Mouse (Mus musculus) G1E (cell line): ENCODE results near the gene Afmid. TPM values are rescaled to one million over a fixed set of nuclear protein-coding genes. Genes with fewer than 3 reads are reported as not detected.

Source experiments
- ATAC-seq: 2 replicates; pipeline ENCODE4 v1.8.0; 2016; ENCODE audit warnings: mild to moderate bottlenecking; ENCODE audit not compliant: insufficient number of reproducible peaks, poor library complexity, low FRiP score, severe bottlenecking; ENCODE audit errors: extremely low read depth
- DNase-seq: peaks from one replicate; pipeline ENCODE4 v3.0.0; 2012; ENCODE audit warnings: low spot score
- H3K27me3 ChIP-seq: 2 replicates; pipeline ENCODE4 v1.6.1; 2012; ENCODE audit warnings: mild to moderate bottlenecking, low read length, inconsistent platforms; ENCODE audit not compliant: insufficient read depth
- H3K36me3 ChIP-seq: replicated peaks from 2 replicates; pipeline ENCODE3; 2012; ENCODE audit warnings: mild to moderate bottlenecking, inconsistent platforms
- H3K4me1 ChIP-seq: 2 replicates; pipeline ENCODE4 v1.6.1; 2012; ENCODE audit warnings: low read depth, low read length, inconsistent platforms, mixed read lengths; ENCODE audit not compliant: insufficient read depth
- H3K4me3 ChIP-seq: 2 replicates; pipeline ENCODE4 v1.5.1; 2012; ENCODE audit warnings: low read depth, mild to moderate bottlenecking, inconsistent platforms, low read length, moderate library complexity, mixed read lengths
- H3K9me3 ChIP-seq: replicated peaks from 2 replicates; pipeline ENCODE4 v1.6.1; 2012; ENCODE audit warnings: inconsistent platforms
- CTCF ChIP-seq: IDR thresholded peaks from 2 replicates; pipeline ENCODE4 v1.5.1; 2012; ENCODE audit warnings: low read depth, low read length, inconsistent platforms, mixed read lengths
- GATA1 ChIP-seq: IDR thresholded peaks from 2 replicates; pipeline ENCODE4 v1.6.1; 2012; ENCODE audit warnings: borderline replicate concordance, low read length, inconsistent platforms, mixed read lengths
- GATA2 ChIP-seq: IDR thresholded peaks from 2 replicates; pipeline ENCODE4 v1.6.1; 2012; ENCODE audit warnings: low read depth, low read length, inconsistent platforms, borderline replicate concordance
- POLR2AphosphoS5 ChIP-seq: IDR thresholded peaks from 2 replicates; pipeline ENCODE4 v1.6.1; 2012; ENCODE audit warnings: low read depth, low read length, inconsistent platforms; ENCODE audit not compliant: insufficient replicate concordance
- TAL1 ChIP-seq: conservative IDR thresholded peaks from 2 replicates; pipeline ENCODE4 v1.6.1; 2012; ENCODE audit warnings: low read depth, low read length, inconsistent platforms, mixed read lengths
- polyA plus RNA-seq: library from polyadenylated mRNA; stranded (reverse); fragments of >175 nt; gene quantifications from 2 replicates; pipeline ENCODE4 v1.2.3, GENCODE M21; 2012
- total RNA-seq, 2 experiments: library from RNA; stranded (forward) in 1 of 2; stranded (reverse) in 1 of 2; fragments of 200-1000 nt in 1 of 2; fragments of >200 nt in 1 of 2; fragmentation: Nextera tagmentation in 1 of 2; gene quantifications; 2 replicates each; pipeline ENCODE4 v1.2.3; 2014 to 2017

The Afmid gene
- total and polyA plus RNA-seq, 3 experiments, result 3.7 to 23.0 (median 6.9) TPM

DNA sequence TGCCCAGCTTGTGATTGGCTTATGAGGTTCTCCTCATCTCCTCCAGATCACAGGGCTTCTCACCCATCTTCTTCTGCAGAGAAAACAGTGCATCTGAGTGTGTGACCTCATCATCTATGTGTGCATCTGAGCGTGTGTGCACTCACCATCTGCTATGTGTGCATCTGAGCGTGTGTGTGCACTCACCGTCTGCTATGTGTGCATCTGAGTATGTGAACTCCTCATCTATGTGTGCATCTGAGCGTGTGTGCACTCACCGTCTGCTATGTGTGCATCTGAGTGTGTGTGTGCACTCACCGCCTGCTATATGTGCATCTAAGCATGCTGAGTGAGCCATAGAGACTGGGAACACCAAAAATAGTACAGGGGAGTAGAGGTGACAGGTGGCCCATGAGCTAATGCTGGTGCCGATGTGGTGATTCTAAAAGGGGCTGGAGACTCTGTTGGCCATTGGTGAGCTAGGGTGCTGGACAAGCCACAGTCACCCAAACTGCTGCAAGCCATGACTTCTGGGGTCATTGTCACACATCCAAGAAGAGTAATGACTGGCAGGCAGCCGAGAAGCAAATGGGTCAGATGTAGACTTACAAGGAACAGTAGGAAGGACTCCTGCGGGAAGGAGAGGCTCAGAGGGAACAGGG lies 54.7 kb downstream of the Afmid start:
- DNase-seq, result no peak
- ATAC-seq, result no peak
- Histone ChIP-seq H3K9me3 (no peaks in the 10 kb centered on the region), H3K4me3 (no peak overlapping the region), H3K36me3 (no peaks in the 10 kb centered on the region), H3K27me3 (peaks cover 76% of the 10 kb centered on the region), H3K4me1 (peaks cover 20% of the 10 kb centered on the region)
- TF ChIP-seq TAL1 (no peak), GATA1 (no peak), POLR2AphosphoS5 (no peak), CTCF (no peak), GATA2 (no peak)

- H3K9me3 ChIP-seq, result no peaks in the 10 kb centered on the region
- DNase-seq (no peak), ATAC-seq (peak; percentile 17; the same call in 1 of the 2 replicates)
- H3K4me3 ChIP-seq, result peak overlapping the region; percentile 2; the same call in 1 of the 2 replicates
- peaks cover 73% of the 10 kb centered on the region for H3K27me3 ChIP-seq
- TF ChIP-seq GATA2, result no peak
- TF ChIP-seq GATA1, result no peak
- TF ChIP-seq POLR2AphosphoS5, result no peak
- no peaks in the 10 kb centered on the region for H3K36me3 ChIP-seq
- peaks cover 20% of the 10 kb centered on the region for H3K4me1 ChIP-seq
Observed at GRCm38 (mm10) chr11:117880977-117881358, 55.2 kb downstream of the Afmid start.

DNA sequence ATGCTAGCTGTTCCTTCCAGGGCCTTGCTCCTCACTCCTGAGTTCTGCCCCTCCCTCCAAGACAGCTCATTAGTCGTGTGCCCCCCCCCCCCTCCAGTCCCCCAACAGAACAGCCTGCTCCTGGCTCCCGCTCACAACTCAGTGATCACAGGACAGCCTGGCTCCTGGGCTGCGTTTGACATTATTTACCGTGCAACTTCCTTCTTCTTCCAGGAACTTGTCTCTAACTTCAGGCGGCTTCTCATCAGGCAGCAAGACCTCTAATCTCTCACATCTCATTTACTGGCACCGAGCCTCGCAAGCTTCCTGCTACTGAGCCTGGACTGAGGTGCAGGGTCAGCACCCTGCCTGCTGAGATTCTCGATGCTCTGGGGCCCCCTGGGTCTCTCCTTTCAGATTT lies 56.1 kb downstream of the Afmid start:
- DNase-seq, result no peak
- peak; percentile 42; the same call in 1 of the 2 replicates for ATAC-seq
- no peak overlapping the region for H3K4me3 ChIP-seq
- peaks cover 20% of the 10 kb centered on the region for H3K4me1 ChIP-seq
- no peaks in the 10 kb centered on the region for H3K9me3 ChIP-seq
- no peak for TF ChIP-seq GATA1
- TF ChIP-seq GATA2, result no peak
- TF ChIP-seq POLR2AphosphoS5, result no peak
- TF ChIP-seq CTCF, result no peak
- TF ChIP-seq TAL1, result no peak
- H3K36me3 ChIP-seq, result no peaks in the 10 kb centered on the region
- peaks cover 75% of the 10 kb centered on the region for H3K27me3 ChIP-seq

DNA sequence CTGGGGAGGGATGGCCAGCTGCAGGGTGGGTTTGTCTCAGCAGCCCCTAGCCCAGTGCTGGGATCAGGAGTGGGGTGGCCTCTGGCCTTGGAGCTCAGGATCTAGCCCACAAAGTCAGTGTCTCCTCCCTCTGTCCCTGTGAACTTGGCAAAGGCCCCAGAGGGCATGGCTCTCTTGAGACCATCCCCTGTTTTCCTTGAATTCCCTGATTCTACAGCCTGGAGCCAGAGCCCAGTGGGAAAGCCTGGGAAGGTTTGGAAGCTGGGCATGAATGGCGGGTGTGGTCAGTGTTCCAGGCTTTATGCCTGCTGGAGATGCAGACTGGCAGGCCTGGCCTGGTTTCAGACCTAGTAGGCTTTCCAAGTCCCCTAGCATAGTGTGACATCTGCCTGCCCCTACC lies 56.5 kb downstream of the Afmid start:
- ATAC-seq (no peak), DNase-seq (no peak)
- no peak overlapping the region for H3K4me3 ChIP-seq
- peaks cover 20% of the 10 kb centered on the region for H3K4me1 ChIP-seq
- no peaks in the 10 kb centered on the region for H3K9me3 ChIP-seq
- TF ChIP-seq POLR2AphosphoS5 (no peak), GATA1 (no peak), GATA2 (no peak), CTCF (no peak), TAL1 (no peak)
- H3K36me3 ChIP-seq, result no peaks in the 10 kb centered on the region
- peaks cover 76% of the 10 kb centered on the region for H3K27me3 ChIP-seq

- H3K9me3 ChIP-seq, result no peaks in the 10 kb centered on the region
- no peaks in the 10 kb centered on the region for H3K36me3 ChIP-seq
- DNase-seq, result no peak
- H3K27me3 ChIP-seq, result peaks cover 75% of the 10 kb centered on the region
- no peak for ATAC-seq
- no peak overlapping the region for H3K4me3 ChIP-seq
- TF ChIP-seq TAL1, result no peak
- TF ChIP-seq POLR2AphosphoS5, result no peak
- TF ChIP-seq GATA2, result no peak
- TF ChIP-seq GATA1, result no peak
- no peak for TF ChIP-seq CTCF
- H3K4me1 ChIP-seq, result peaks cover 12% of the 10 kb centered on the region
Observed at GRCm38 (mm10) chr11:117886000-117886399, 60.3 kb downstream of the Afmid start.

GRCm38 (mm10) chr11:117888168-117888852 lies 62.6 kb downstream of the Afmid start:
- TF ChIP-seq GATA2 (no peak), POLR2AphosphoS5 (no peak), TAL1 (no peak), CTCF (no peak), GATA1 (no peak)
- Histone ChIP-seq H3K4me1 (no peaks in the 10 kb centered on the region), H3K27me3 (peaks cover 71% of the 10 kb centered on the region), H3K9me3 (no peaks in the 10 kb centered on the region), H3K36me3 (no peaks in the 10 kb centered on the region), H3K4me3 (no peak overlapping the region)
- no peak for ATAC-seq
- no peak for DNase-seq
